Mouse (Mus musculus): ENCODE data around the gene Polr1a.

Gene Polr1a

DNA sequence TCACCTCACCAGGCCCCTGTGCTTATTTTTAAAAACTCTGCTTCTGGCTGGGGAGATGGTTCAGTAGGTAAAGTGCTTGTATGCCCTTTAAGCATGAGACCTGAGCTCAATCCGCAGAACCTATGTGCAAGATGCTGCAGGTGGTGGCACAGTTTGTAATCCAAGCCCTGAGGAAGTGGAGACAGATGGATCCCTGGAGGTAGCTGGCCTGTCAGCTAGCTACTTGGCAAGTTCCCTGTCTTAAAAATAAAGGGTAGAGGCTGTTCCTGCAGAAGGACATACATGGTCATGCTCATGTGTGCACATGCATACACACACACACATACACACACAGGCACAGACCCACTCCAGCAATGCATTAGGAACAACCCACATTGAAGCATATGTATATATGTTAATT lies 88.4 kb downstream of the Polr1a start:
- DNase-seq (ENCODE audit: low spot score), result no peak

DNA sequence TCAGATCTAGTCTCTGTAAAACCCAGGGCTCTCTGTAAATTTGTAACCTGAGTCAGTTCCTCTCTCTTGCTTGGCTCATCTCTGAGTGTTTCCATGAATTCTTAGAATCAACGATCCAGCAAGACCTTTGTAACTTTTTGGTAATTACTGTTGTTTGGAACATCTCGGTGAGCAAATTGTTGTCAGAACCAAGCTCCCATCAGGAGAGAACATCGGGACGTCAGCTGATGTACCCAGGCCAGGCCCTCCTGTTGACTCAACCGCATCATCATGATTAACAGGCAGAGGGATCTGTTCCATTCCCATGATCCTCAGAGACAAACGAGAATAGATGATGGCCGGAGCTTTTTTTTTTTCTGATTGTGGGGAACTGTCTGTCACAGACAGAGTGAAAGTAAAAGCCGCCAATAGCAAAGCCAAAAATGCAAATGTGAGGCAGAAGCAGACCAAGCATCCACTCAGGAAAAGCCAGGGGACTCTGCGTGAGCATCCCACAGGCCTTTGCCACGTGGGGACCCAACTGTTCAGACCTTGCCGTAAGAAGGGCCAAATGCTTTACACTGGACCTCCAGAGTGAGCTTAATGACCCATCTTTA lies 91.2 kb downstream of the Polr1a start:
- DNase-seq (ENCODE audit: low spot score), result no peak

DNA sequence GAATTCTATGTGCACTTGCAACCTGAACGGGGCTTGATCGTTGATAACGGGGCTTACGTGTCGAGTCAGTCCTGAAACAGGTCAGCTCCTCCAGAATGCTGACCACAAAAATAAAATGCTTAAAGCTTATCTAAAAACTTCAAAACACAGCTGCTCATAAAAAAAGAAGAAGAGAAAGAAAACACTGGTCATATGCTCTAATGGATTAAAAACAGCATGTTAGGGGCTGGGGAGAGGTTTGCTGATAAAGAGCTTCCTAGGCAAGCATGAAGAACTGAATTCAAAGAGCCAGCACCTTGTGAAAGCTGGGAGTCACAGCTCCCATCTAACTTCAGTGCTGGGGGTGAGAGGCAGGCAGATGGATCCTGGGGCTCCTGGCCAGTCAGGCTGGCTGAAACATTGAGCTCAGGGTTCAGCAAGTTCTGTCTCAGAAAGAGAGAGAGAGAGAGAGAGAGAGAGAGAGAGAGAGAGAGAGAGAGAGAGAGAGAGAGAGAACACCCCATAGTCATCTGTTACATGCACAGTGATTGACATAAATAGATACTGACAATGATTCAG lies 92.4 kb downstream of the Polr1a start:
- no peak for DNase-seq (ENCODE audit: low spot score)

DNA sequence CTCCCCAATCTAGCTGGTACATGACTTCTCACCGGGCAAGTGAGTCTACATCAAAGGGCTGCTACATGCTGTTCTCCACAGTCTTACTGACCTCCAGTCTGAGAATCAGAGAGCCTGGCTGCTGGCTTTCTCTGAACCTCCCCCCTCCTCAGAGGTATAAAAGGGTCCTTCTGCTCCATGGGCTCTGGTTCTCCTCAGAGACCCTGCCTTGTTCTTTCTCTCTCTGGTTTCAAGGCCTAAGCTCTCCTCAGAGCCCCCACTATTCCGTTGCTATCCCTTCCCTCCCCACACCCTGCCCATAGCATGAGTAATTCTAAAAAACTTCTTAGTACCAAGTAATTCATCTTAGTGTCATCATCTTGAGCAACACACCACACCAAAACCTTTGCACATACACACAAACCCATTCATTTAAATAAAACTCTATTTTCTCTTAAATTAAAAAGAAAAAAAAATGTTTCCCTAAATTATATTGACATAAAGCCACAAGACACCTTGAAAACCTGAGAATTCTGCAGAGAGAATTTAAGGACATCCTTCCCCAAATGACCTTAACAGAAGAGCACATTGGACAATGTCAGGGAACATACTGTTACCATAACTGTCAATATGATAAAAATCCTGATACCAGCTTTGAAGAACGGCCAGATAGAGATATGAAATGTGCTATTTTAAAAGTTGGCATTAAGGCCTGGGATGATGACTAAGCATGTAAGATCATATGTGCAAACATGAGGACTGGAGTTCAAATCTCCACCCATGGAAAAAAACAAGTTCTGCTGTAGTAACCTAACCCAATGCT lies 98.8 kb downstream of the Polr1a start:
- DNase-seq (ENCODE audit: low spot score), result no peak

DNA sequence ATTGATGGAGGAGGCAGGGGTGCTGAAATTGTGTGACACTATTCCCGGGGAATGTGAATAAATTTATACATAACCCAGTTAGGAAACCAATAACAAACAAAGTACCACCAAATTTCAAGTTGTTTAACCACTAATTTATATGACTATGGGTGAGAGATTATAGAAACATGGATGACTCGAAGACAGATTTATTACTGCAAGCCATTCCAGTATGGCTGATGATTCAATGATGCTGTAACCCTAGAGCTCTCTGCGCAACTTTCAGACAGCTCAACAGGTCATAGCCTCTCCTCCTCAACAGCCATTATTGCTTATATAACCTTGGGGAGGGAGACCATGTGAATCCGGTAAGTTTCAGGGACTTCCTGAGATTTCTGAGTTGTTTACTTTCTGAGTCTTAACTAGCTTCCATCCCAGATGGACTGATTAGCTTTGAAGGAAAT lies 99.4 kb downstream of the Polr1a start:
- no peak for DNase-seq (ENCODE audit: low spot score)

GRCm38 (mm10) chr6:72009454-72009853 lies 100.6 kb downstream of the Polr1a start:
- no peak for DNase-seq (ENCODE audit: low spot score)

GRCm38 (mm10) chr6:72014033-72014432 lies 105.2 kb downstream of the Polr1a start:
- no peak for DNase-seq (ENCODE audit: low spot score)

DNA sequence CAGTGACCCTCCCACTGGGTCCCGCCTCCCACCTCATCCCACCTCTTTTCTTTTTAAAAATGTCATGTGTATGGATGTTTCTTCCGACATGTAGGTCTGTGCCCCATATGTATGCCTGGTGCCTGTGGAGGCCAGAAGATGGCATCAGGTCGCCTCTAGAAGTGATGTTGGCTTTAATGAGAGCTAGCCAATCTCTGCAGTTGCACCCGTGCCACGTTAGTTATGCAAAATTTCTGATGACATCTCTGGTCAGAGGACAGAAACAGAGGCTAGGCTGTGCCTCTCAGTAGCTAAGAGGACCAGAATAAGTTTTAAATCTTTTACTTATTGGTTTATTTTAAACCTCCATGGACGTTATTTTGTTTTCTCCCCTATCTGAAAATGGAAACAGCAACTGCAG lies 109.2 kb downstream of the Polr1a start:
- no peak for DNase-seq (ENCODE audit: low spot score)

DNA sequence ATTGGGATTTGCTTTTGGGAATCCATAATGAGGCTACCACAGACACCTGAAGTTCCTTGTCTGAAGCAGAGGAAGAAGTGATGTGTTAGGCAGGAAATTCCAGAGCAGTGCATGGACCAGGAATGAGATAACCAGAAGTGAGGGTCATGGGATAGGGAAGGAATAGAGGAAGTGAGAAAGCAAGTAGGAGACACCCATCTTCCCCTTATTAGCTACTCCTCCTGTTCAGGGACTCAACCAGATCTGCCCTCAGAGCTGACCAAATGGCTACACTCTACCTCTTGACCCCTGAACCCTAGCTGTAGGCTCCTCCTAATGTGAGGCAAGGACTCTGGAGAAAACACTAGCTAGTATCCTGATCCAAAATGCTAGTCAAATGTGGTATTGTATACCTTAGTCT lies 116.6 kb downstream of the Polr1a start:
- DNase-seq (ENCODE audit: low spot score), result no peak

- no peak for DNase-seq (ENCODE audit: low spot score)
These were observed 119.2 kb downstream of the Polr1a start for GRCm38 (mm10) chr6:72028079-72028478.

GRCm38 (mm10) chr6:72029674-72030073 lies 120.8 kb downstream of the Polr1a start:
- DNase-seq (ENCODE audit: low spot score), result no peak

All from ovary, postnatal 14 days (tissue).